Mouse (Mus musculus): ENCODE measurements at regions not wholly inside any gene's neighbourhood (a gene's known extent, or its start where the extent isn't known, plus 50 kb on each side); places are given as distances from the start of the nearest gene placed in this dataset.

DNA sequence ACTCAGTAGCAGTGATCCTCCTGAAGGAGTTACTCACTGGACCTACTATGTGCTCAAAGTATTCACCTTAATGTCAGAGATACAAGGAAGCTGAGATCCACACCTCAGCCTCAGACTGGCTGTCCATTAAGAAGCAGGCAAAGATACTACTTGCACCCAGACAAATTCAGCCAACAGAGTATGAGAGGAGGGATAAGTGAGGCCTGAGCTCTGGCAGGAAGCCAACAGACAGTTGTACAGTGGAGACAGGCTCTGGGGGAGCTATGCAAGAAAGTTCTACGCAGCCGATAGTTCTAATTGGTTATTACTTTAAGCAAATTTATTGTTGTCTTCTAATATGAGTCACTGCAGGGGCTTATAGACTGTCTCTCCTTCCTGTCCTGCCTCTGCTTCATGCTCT lies 152.2 kb upstream of the Mgmt start:
- no peak for TF ChIP-seq CTCF (IDR thresholded peaks at IDR 0.05; ENCODE audit: low read depth, low read length)
- TF ChIP-seq POLR2A (IDR thresholded peaks at IDR 0.05; ENCODE audit: extremely low read depth, insufficient read depth, low read length): no peak
